Mouse (Mus musculus) kidney, postnatal 4 days (tissue): ENCODE data around the gene Brdt.

ENCODE experiments used
- DNase-seq, 2 experiments: peaks; one replicate each; pipeline ENCODE4 v3.0.0; 2021; ENCODE audit warnings: mixed read lengths in 2 of 2

Brdt gene

GRCm38 (mm10) chr5:107421676-107422075 lies 90.7 kb downstream of the Brdt start:
- no peak for DNase-seq

GRCm38 (mm10) chr5:107431249-107431648 lies 100.3 kb downstream of the Brdt start, which contains the start of gene Lpcat2b:
Lpcat2b (plus strand) TSS chr5:107431549.
- DNase-seq, result no peak

GRCm38 (mm10) chr5:107434001-107434400 lies 103.0 kb downstream of the Brdt start:
- DNase-seq, result no peak

- DNase-seq, result no peak
These were observed 105.2 kb downstream of the Brdt start for GRCm38 (mm10) chr5:107436185-107436584.
